Mouse (Mus musculus): ENCODE data around the gene Cd274.
A peak's percentile ranks its signal among the peaks of the same experiment; 100 is the strongest.
"Not testable (repeated sequence)": the region's sequence is repeated elsewhere in the genome, so short reads cannot be mapped to it uniquely, and the experiment has no call there.

Gene Cd274

DNA sequence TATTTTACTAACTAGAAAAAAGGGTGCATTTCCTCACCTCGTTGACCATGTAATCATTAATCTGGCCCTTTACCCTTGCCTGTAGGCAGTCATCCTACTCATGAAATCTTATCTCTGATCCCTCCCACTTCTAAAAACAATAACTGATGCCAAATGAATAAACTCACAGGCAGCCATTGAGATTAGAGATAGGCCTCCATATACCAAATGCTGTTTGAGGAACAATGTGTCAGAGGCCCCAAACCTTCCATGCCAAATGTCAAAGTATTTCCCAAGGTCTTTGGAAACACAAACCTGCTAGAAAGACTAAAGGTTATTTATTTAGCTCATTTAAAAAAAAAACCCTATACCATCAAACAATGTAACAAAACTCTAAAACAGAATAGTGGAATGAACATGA is 29.1 kb downstream of the Cd274 start:
- no peak for DNase-seq

DNA sequence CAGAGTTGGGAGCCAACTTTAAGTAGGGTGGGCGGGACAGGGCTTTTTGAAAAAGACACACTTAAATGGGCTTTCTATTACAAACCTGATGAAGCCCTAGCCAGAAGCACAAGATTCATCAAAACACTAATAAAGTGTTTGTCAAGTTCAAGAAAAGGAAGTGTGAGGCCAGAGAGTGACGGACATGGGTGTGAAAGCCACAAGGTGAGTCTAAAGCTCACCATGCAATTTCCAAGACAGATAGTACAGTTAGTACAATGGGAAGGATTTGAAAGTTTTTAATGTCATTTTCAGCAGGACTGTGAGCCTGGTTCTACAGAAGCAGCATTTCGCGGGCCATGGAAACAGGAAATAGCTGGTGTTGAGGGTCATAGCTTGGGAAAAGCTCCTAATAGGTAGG is 32.5 kb downstream of the Cd274 start:
- DNase-seq, result no peak

DNA sequence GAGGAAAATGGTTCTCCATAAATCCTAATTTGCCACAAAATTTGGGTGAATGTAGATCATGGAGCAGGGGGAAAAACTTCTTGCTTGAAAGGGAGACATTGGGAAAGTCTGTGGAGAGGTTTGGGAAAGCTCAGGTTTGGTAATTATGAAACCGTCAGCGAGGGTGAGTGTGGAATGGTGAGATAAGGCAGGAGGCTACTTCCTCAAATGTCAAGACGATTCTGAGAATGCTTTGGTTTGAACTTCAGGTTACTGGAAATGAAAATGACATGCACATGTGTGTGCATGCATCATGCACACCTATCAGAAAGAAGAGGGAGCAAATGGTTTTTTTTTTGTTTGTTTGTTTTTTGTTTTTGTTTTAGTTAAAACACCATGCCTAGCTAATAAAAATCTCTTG is 33.2 kb downstream of the Cd274 start:
- DNase-seq, result no peak

DNA sequence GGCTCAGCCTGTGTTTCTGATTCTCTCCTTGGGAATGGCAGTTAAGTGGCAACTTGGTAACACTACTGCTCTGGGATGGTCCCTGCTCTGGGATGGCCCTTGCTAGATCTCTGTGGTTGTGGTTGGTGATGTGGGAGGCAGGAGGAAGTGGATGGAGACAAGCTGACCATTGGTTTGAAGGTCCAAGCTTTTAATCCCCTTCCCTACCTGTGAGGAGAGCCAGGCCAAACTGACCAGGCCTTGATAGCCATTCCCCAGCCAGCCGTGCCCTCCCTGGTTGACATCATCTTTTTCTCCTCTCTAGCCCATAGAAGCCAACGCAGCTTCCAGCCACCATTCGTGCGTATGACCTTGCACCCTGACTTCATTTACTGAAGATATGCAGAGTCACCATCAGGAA is 35.4 kb downstream of the Cd274 start:
- no peak for DNase-seq

DNA sequence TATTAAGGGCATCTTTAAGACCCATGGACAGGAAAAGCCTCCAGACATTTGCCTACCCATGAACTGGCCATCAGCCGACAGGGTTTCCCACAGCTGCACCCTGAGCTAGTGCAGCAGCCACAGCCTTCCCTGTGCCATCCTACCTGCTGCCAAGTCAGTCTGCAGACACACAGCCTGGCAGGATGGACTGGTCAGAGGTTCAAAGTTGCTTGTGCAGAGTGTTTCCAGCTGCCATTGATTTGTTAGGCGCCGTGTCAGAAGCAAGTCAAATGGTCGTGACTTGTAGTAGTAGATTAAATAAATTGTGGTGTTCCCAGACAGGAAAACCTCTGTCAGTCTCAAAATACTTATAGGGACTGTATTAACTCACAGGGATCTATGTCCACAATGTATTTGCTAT is 36.0 kb downstream of the Cd274 start:
- DNase-seq, result no peak

DNA sequence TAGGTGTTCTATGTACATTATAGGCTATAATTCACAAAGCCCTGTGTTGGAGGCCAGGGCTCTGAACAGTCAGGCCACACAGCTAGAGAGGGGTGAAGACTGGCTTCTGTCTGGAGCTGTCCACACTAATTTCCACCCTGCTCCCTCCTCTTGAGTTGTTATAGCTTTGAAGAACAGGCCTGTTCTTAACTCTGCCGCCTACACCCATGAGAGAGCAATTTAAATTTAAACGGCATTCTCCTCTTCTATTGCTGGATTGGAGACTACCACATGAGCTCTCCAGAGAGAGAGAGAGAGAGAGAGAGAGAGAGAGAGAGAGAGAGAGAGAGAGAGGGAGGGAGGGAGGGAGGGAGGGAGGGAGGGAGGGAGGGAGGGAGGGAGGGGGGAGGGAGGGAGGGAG is 38.1 kb downstream of the Cd274 start:
- no peak for DNase-seq

DNA sequence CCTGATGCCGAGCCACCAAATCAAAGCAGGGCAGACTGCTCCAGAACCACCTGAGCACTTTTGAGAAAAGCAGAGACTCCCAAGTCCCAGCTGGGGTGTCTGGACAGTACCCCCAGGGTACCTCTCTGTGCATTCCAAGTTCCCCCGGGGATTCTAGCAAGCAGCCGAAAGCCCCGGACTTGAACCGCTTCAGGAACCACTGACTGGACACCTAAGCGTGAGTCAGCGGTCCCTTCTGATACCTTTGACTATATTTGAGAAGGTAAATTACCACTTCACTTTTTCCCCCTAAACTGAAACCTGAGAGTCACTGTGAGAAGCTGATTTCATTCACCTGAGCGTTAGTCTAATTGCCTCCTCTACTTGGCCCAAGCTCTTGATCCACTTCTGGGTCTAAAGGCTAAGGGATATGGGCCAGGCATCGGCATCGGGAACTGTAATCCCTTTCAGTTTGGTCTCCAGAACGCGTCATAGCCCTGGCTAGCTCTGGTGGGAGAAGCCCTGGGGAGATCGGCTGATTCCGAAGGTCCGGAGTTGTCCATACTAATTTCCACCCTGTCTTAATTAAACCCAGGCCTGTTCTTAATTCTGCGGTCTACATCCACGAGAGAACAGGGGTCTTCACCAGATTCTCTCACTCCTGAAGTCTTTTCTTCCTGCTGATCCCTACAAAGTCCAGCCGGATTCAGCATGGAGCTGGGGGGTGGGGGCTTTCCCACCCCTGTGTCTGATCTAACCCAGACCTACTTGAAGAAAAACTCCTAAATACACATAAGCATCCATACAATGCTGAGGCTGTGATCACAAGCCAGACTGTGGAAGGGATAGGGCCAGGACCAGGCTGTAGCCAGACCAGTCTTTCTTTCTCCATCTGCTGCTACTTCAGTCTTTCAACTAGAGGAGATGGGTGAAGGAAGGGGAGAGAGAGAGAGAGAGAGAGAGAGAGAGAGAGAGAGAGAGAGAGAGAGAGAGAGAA is 39.1 kb downstream of the Cd274 start:
- no peak for DNase-seq

DNA sequence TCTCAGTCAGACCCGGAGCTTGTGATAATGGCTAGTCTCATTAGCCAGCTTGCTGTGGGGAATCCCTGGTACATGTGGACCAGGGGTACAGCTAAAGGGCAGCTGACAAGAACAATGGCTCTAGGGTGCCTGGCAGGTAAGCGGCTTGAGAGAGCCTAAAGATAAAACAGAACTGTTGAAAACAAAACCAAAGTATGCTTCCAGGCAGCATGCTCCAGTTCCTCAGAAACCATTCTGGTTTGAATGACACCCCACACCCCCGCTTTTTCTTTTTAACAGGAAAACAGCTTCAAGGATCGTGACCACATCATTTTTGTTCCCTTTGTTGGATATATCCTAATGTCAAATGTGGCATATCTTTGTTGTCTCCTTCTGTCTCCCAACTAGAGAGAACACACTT is 43.4 kb downstream of the Cd274 start, which contains the start of gene Pdcd1lg2:
Gene Pdcd1lg2, plus strand, starts transcription at position 301 of the 400 bp plus-strand sequence.
- no peak for DNase-seq

DNA sequence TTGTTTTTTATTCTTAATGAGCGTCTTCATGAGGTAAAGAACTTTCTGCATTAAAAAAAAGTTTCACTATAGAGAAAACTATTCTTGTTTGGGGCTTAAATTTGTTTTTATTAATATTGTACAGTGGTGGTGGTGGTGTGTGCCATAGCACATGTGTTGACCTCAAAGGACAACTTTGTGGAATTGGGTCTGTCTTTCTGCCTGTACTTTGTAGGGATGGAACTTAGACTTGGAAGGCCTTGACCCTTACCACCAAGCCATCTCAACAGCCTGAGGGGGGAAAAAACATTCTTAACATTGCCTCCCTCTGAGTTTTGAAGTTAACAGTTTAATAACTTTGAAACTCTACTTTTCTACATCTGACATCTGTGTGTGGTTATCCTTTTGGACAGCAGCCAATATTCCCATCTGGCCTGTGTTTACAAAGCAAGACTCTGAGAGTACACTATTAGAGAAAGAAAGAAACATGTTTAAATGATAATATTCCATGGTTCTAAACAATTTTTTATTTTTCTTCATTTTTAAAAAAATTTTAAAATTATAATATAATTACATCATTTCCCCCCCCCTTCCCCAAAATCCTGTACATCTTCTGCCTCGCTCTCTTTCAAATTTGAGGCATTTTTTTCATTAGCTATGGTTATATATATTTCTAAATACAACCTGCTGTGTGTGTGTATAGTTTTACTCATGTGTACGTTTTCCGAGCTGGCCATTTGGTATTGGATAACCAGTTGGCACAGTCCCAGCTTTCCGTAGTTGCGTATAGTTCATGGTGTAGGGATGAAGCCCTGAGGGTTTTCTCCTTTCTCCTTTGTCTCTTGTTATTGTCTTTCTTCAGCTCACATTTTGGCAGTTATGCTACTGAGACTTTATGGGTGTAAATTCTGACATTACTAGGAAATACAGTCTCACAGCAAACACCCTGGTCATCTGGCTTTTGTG is 45.5 kb downstream of the Cd274 start:
- peak; percentile 34 to 40 for DNase-seq

DNA sequence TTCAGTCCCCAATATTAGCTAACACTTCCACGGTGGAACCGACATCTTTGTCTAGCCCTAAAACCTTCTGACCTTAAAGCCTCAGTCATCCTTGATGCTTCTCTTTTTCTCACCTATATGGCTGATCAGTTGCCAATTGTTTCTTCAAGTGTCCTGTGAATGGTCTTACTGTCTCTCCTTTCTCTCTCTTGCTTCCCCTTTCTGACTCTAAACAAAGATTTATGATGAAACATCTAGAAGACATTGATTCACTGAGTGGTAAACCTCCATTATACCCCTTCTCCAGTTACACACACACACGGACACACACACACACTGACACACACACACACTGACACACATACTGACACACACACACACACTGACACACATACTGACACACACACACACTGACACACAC is 47.3 kb downstream of the Cd274 start:
- DNase-seq, result no peak

DNA sequence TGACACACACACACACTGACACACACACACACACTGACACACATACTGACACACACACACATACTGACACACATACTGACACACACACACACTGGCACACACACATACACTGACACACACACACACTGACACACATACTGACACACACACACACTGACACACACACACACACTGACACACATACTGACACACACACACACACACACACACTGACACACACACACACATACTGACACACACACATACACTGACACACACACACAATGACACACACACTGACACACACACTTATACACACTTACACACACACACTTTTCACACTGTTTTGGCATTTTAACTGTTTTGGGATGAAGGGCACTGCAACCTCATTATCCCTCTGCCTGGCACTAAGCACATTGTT is 47.7 kb downstream of the Cd274 start:
- not testable (repeated sequence) for DNase-seq

DNA sequence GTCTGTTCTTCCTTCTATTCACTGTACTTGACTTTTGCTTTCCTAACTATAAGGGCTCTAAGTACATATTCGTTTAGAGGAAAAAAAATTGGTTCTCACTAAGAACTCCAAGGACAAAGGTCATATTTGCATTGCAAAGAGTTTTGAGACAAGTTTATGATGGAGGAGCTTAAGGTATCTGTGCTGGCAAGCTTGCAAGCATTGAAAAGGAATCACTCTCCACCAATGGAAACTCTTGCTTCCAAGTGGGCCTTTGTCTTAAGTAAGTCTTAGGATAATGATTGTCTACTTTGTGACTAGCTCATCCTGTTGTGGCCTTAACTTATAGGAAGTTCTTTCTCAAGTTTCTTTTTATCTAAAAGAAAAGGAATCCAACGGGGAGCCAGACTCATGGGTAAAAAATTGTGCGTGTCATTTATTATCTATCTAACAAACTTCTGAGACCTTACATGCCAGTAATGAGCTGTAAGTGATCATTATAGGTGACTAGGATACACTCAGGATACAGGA is 49.2 kb downstream of the Cd274 start:
- no peak for DNase-seq

DNA sequence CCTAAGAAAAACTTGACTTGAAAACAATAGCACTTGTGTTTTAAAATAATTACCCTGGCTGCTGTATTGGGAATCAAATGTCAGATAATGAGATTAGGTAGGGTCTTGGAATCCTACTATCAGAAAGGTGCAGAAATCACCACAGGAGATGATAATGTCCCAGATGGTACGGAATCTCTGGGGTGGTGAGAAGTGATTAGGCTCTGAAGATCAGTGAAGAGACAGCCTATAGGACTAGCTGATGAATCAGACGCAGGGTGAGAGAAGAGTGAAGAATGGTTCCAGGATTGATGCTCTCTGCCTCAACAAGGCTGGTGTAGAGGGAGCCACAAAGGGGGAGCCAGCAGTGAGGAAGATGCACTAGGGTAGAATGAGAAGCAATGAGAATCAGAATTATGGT is 49.9 kb downstream of the Cd274 start:
- DNase-seq, result no peak

DNA sequence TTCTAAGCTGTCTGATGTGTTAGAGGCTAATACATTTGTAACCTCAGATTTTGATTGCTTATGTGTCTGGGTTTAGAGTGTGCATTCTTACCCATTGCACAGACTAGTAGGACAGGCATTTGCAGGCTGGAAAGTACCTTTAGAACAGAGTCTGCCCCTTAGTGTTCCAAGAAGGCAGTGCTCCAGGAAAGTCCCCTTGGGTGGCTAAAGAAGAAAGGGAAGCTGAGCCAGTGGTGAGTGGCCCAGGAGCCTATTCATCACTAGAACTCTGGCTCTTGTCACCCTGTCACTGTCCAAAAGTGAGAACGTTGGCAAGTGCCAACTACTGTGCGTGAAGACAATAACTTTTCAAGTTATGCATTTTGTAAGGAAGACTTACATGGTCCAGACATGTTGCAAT is 50.6 kb downstream of the Cd274 start:
- DNase-seq, result no peak

DNA sequence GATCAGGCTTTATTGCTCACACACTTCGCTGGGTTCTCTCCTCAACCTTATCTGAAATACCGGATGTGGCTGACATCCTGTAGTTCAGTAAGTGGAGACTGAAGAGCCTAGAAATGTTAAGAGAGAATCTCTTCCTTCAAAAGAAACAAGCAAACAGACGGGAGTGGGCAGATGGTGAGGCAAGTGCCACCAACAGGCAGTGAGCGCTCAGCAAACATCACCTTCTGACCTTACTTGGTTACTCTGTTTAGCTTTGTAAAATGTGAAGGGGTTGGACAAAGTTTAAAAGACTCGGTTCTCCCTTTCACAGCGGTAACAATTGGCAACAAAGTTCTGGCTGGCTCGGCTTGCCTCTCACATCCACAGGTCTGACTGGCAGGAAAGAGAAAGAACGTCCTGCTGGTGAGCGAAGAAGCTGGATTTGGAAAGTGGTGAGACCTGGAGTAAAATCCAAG is 51.4 kb downstream of the Cd274 start:
- no peak for DNase-seq

DNA sequence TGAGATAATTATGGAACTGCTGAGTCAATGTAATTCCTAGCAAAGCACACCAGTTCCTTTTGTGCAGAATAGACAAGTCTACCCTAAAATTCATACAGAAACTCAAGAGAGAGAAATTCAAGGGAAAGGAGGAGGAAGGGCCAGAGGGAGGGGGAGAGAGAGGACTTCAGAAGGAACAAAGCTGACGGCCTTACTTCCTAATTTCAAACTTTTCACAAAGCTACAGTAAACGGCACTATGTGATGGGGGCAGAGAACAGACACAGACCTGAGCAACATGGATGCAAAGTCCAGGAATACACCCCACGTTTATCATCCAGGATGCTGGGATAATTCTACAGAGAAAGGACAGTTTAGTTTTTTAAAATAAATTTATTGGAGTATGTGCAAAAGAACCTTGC is 52.3 kb downstream of the Cd274 start:
- DNase-seq, result no peak

DNA sequence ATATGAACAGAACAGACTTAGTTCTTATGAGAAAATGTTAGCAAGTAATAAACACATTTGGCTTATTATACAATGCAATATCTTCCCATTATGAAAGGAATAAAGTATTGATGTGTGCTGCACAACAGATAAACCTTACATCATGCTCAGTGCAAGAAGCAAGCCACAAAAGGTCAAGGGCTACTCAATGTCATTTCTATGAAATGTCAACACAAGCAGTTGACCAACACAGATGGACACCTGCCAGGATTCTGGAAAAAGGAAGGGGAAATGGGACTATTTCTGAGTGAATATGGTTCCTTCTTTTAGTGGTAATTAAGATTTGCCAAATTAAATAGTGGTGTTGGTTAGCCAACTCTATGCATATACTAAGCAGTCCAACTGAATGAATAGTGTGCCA is 52.7 kb downstream of the Cd274 start:
- DNase-seq, result no peak

DNA sequence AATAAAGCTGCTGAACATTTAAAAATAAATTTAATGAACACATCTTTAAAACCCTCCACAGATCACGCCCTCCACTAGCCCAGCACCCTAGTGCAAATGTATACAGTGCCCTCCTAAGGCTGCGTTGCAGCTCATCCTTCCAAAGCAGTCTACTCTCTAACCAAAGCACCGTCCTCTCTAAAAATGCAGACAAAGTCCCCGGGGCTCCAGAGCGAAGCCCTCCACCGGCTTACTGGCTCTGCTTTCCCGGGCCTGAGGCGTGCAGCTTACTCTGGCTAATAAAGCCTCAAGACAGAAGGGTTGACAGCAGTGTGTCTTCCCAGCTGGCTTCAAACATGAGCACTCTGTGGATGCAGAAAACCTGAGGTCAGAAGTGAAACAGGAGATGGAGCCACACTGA is 53.1 kb downstream of the Cd274 start:
- DNase-seq, result peak in 1 of 2 experiments; percentile 11

DNA sequence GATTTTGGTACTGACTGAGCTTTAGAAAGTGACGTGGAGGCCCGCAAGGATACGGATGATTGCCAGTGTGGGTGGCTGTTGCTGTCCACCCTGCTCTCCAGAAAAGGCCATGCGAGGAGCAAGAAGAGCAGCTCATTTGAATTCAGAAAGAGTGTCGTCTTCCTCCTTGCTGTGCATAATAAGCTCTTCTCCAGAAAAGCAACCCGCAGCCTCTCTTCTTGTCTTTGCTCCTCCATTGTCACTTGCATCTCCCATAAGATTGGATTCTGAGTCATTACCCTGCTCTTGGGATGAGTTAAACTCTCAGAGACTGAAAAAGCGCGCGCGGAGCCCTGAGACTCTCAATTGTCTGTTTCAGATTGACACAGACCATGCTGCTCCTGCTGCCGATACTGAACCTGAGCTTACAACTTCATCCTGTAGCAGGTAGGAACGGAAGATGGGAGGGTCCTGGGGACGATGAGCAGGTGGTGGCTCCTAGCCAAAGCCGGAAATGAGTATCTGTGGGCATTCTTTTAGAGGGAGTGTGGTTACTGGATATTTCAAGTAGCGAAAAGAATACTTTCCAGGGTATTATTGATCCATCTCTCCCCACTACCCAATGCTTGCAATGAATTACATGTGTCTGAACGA is 54.9 kb downstream of the Cd274 start:
- no peak for DNase-seq

DNA sequence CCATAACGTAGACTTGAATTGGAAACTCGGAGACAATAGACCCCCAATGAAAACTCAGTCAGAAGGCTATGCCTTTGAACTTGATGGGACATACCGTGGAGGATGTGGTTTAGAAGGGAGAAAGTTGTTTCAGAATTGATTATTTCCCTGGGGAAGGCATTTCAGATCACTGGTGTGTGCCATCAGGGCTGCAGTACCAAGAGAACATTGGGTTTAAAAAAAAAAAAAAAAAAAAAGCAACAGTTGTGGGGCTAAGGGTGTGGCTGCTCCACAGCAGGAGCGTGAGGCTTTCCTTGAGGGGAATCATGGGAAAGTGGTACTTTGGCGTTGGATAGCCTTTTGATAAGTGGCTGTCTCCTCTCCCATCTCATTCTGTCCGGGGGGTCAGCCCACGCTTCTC is 55.5 kb downstream of the Cd274 start:
- DNase-seq, result no peak

DNA sequence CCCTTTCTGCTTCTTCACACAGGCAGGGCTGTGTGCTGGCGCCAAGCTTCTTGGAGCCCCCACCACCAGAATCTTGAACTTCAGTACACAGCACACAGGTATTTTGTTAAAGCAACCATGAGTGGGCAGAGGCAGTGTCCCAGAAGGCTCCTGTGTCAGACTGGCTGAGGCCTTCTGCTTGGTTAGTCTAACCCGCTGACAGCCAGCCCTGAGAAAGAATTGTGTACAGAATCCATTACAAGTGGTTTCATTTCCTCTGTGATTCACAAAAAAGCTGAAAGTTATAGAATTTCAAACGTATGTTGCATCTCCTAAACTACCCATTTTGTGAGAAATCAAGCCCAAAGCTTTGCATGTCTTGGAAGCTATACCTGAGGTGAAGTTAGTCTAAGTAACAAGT is 63.3 kb downstream of the Cd274 start:
- DNase-seq, result no peak

DNA sequence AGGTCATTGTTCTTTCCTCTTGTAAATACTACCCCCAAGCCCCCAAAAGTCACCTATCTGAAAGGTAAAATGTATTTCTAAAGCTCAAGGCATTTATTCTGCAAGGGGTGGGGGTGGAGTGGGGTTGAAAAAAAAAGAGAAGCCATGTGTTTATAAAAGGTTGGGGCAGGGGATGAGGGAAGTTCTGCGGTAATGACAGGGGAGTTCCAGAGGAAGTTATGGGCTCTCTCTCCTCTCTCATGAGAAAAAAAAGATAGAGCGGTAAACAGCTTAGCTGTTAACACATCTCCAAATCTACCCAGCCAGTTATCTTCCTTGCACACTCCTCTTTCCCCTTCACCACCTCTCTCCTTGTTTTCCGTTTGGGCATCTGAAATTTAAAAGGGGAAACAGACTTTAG is 63.7 kb downstream of the Cd274 start:
- DNase-seq, result no peak

All from cerebellum, postnatal 14 days (tissue).